Mouse (Mus musculus) left cerebral cortex, adult 11 months (tissue): Measurements from ENCODE around the gene Gm10645.

ENCODE experiments used
- DNase-seq: peaks from one replicate; pipeline ENCODE4 v3.0.0; 2022; ENCODE audit warnings: low spot score

The Gm10645 gene

GRCm38 (mm10) chr8:83169127-83169526 is 3.2 kb upstream of the Gm10645 start:
- DNase-seq: no peak

GRCm38 (mm10) chr8:83167932-83168331 is 2.0 kb upstream of the Gm10645 start:
- no peak for DNase-seq

- peak; percentile 55 for DNase-seq
These were observed 587 bp downstream of the Gm10645 start, which contains the start of gene Tbc1d9 for GRCm38 (mm10) chr8:83165235-83165930. Gene Tbc1d9, plus strand, starts transcription at chr8:83165352.

GRCm38 (mm10) chr8:83160613-83161012 is 5.4 kb downstream of the Gm10645 start:
- no peak for DNase-seq

GRCm38 (mm10) chr8:83159615-83160014 is 6.4 kb downstream of the Gm10645 start:
- no peak for DNase-seq

- no peak for DNase-seq
These were observed 7.0 kb downstream of the Gm10645 start for GRCm38 (mm10) chr8:83158971-83159370.

- DNase-seq: no peak
These were observed 10.9 kb downstream of the Gm10645 start for GRCm38 (mm10) chr8:83155110-83155509.

- DNase-seq: no peak
These were observed 13.5 kb downstream of the Gm10645 start for GRCm38 (mm10) chr8:83152470-83152869.

GRCm38 (mm10) chr8:83152055-83152454 is 13.9 kb downstream of the Gm10645 start:
- no peak for DNase-seq

- DNase-seq: no peak
These were observed 16.8 kb downstream of the Gm10645 start for GRCm38 (mm10) chr8:83149124-83149523.

- no peak for DNase-seq
These were observed 20.5 kb downstream of the Gm10645 start for GRCm38 (mm10) chr8:83145421-83145820.

- DNase-seq: no peak
These were observed 21.4 kb downstream of the Gm10645 start for GRCm38 (mm10) chr8:83144601-83145000.

- DNase-seq: no peak
These were observed 24.6 kb downstream of the Gm10645 start for GRCm38 (mm10) chr8:83141358-83141757.

GRCm38 (mm10) chr8:83140701-83141111 is 25.3 kb downstream of the Gm10645 start:
- DNase-seq: no peak

- no peak for DNase-seq
These were observed 25.9 kb downstream of the Gm10645 start for GRCm38 (mm10) chr8:83140068-83140467.

- no peak for DNase-seq
These were observed 30.9 kb downstream of the Gm10645 start for GRCm38 (mm10) chr8:83135086-83135485.
